Mouse (Mus musculus): ENCODE results near the gene Cnmd. TPM values are rescaled to one million over a fixed set of nuclear protein-coding genes. Genes with fewer than 3 reads are reported as not detected.

Gene Cnmd
- total RNA-seq, 2 experiments from 2014 or later = 1.8 to 2.6 TPM

GRCm38 (mm10) chr14:79649680-79650079 is 12.3 kb downstream of the Cnmd start:
- DNase-seq (ENCODE audit: low spot score in 2 of 2) = no peak

- DNase-seq (ENCODE audit: low spot score in 2 of 2) = no peak
Measured at GRCm38 (mm10) chr14:79645378-79645777, 16.6 kb downstream of the Cnmd start.

- DNase-seq (ENCODE audit: low spot score in 2 of 2) = no peak
Measured at GRCm38 (mm10) chr14:79642063-79642462, 19.9 kb downstream of the Cnmd start.

- no peak for DNase-seq (ENCODE audit: low spot score in 2 of 2)
Measured at GRCm38 (mm10) chr14:79636814-79637213, 25.2 kb downstream of the Cnmd start.

GRCm38 (mm10) chr14:79633196-79633595 is 28.8 kb downstream of the Cnmd start:
- DNase-seq (ENCODE audit: low spot score in 2 of 2) = no peak

- DNase-seq (ENCODE audit: low spot score in 2 of 2) = no peak
Measured at GRCm38 (mm10) chr14:79632330-79632729, 29.6 kb downstream of the Cnmd start.

- DNase-seq (ENCODE audit: low spot score in 2 of 2) = no peak
Measured at GRCm38 (mm10) chr14:79621143-79621542, 40.8 kb downstream of the Cnmd start.

GRCm38 (mm10) chr14:79619802-79620201 is 42.2 kb downstream of the Cnmd start:
- DNase-seq (ENCODE audit: low spot score in 2 of 2) = no peak

GRCm38 (mm10) chr14:79617121-79617828 is 44.7 kb downstream of the Cnmd start:
- DNase-seq (ENCODE audit: low spot score in 2 of 2) = peak; percentile 23 to 79

- no peak for DNase-seq (ENCODE audit: low spot score in 2 of 2)
Measured at GRCm38 (mm10) chr14:79608286-79608685, 53.7 kb downstream of the Cnmd start.

- DNase-seq (ENCODE audit: low spot score in 2 of 2) = no peak
Measured at GRCm38 (mm10) chr14:79607352-79607751, 54.6 kb downstream of the Cnmd start.

GRCm38 (mm10) chr14:79606867-79607266 is 55.1 kb downstream of the Cnmd start:
- DNase-seq (ENCODE audit: low spot score in 2 of 2) = peak in 1 of 2 experiments; percentile 45

GRCm38 (mm10) chr14:79606392-79606791 is 55.6 kb downstream of the Cnmd start:
- DNase-seq (ENCODE audit: low spot score in 2 of 2) = no peak

- DNase-seq (ENCODE audit: low spot score in 2 of 2) = no peak
Measured at GRCm38 (mm10) chr14:79605881-79606280, 56.1 kb downstream of the Cnmd start.

- no peak for DNase-seq (ENCODE audit: low spot score in 2 of 2)
Measured at GRCm38 (mm10) chr14:79596602-79597001, 65.4 kb downstream of the Cnmd start.

GRCm38 (mm10) chr14:79594069-79594468 is 67.9 kb downstream of the Cnmd start:
- DNase-seq (ENCODE audit: low spot score in 2 of 2) = no peak

- DNase-seq (ENCODE audit: low spot score in 2 of 2) = no peak
Measured at GRCm38 (mm10) chr14:79591611-79592010, 70.4 kb downstream of the Cnmd start.

GRCm38 (mm10) chr14:79590916-79591315 is 71.1 kb downstream of the Cnmd start:
- no peak for DNase-seq (ENCODE audit: low spot score in 2 of 2)

- no peak for DNase-seq (ENCODE audit: low spot score in 2 of 2)
Measured at GRCm38 (mm10) chr14:79589401-79589800, 72.6 kb downstream of the Cnmd start.

- DNase-seq (ENCODE audit: low spot score in 2 of 2) = no peak
Measured at GRCm38 (mm10) chr14:79588534-79588951, 73.4 kb downstream of the Cnmd start.

- DNase-seq (ENCODE audit: low spot score in 2 of 2) = no peak
Measured at GRCm38 (mm10) chr14:79587852-79588229, 74.1 kb downstream of the Cnmd start.
